Comparison of ENCODE assay signal across 24 mouse cellular contexts in the genomic region with DNA sequence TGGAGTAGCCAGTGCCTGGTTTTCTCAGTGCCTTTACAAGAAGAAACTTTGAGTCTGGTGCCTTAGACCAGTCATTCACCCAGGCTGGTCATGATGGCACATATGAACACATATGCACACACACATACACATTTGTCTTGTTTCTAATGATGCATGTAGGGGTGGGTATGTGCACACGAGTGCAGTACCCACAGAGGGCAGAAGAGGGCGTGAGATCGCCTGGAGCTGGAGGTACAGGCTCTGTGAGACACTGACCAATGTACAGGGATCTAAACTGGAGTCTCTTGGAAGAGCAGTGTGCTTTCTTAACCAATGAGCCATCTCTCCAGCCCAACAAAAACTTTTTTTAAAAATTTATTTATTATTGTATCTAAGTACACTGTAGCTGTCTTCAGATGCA. TPM values are rescaled to one million over a fixed set of nuclear protein-coding genes. Genes with fewer than 3 reads are reported as not detected.
A peak's percentile ranks its signal among the peaks of the same experiment; 100 is the strongest.
DNase-seq lines count a peak whose midpoint lies in the region; ATAC-seq and TF ChIP-seq lines count a peak whose summit lies in the region.
"Had no signal": no experiment of that assay in that cellular context is flagged by ENCODE, and none has a peak within 500 bp of the region (broad histone marks: within the 10 kb centered on the region; RNA-seq: fewer than 3 reads in every experiment).

No protein-coding gene starts in this region.

- DNase-seq in liver, result peak; percentile 41
- no peak for DNase-seq in liver, embryonic 11.5 days (ENCODE audit: low spot score)
- DNase-seq in ES-CJ7 (ENCODE audit: low read depth, low spot score), result peak; percentile 53
- DNase-seq in ZHBTc4 (ENCODE audit: low read depth, low spot score), result peak; percentile 75
- DNase-seq in liver, postnatal 0 days, result no peak
- no peak for DNase-seq in spleen, postnatal 36 days (ENCODE audit: low spot score in 2 of 2)
- no peak for DNase-seq in midbrain, embryonic 11.5 days (ENCODE audit: low spot score, missing footprints)
- DNase-seq: adrenal gland, postnatal 25 days; cerebellum, adult 8-10 months; heart, postnatal 36 days; kidney, adult 8-10 months; layer of hippocampus, postnatal 36 days; midbrain, embryonic 14.5 days; spleen, adult 18-20 months; thymus, postnatal 4 days had no signal

- ATAC-seq in liver, embryonic 11.5 days (replicated peaks; ENCODE audit: low FRiP score), result no peak
- ATAC-seq in liver, postnatal 0 days, result no peak
- no peak for ATAC-seq in midbrain, embryonic 11.5 days (ENCODE audit: low FRiP score)
- ATAC-seq: forebrain, embryonic 13.5 days; hindbrain, embryonic 16.5 days had no signal

- H3K4me3 ChIP-seq in liver, embryonic 11.5 days (ENCODE audit: low read depth, low read length), result no peak overlapping the region
- H3K4me3 ChIP-seq in liver, postnatal 0 days (ENCODE audit: low read depth, low read length), result no peak overlapping the region
- no peak overlapping the region for H3K4me3 ChIP-seq in midbrain, embryonic 11.5 days (ENCODE audit: low read depth, low read length)
- H3K4me3 ChIP-seq: embryonic facial prominence, embryonic 13.5 days; forebrain, embryonic 13.5 days; heart, embryonic 13.5 days; limb, embryonic 15.5 days had no signal

- H3K27ac ChIP-seq in liver, embryonic 11.5 days (ENCODE audit: low read depth, low read length), result no peak overlapping the region
- H3K27ac ChIP-seq in liver, postnatal 0 days (ENCODE audit: low read depth), result no peak overlapping the region
- no peak overlapping the region for H3K27ac ChIP-seq in midbrain, embryonic 11.5 days (ENCODE audit: low read depth, low read length)
- H3K27ac ChIP-seq: embryonic facial prominence, embryonic 13.5 days; forebrain, embryonic 13.5 days; heart, embryonic 13.5 days; limb, embryonic 15.5 days; macrophage had no signal

- H3K4me1 ChIP-seq in liver, embryonic 11.5 days (replicated peaks; ENCODE audit: control insufficient read depth, insufficient read depth, low read length), result no peaks in the 10 kb centered on the region
- H3K4me1 ChIP-seq in liver, postnatal 0 days (ENCODE audit: insufficient read depth), result no peaks in the 10 kb centered on the region
- H3K4me1 ChIP-seq in midbrain, embryonic 11.5 days (ENCODE audit: control insufficient read depth, insufficient read depth, low read length), result no peaks in the 10 kb centered on the region
- H3K4me1 ChIP-seq: embryonic facial prominence, embryonic 13.5 days; forebrain, embryonic 13.5 days; heart, embryonic 13.5 days; limb, embryonic 15.5 days had no signal

- WGBS in liver, embryonic 11.5 days, result 83% methylated on average over 3 of the region's 3 CpGs
- 85% methylated on average over 3 of the region's 3 CpGs for WGBS in liver, postnatal 0 days (ENCODE audit: insufficient replicate concordance)
- WGBS in midbrain, embryonic 11.5 days, result 81% methylated on average over 3 of the region's 3 CpGs

- peaks cover 2% of the 10 kb centered on the region for H3K36me3 ChIP-seq in liver, embryonic 11.5 days (ENCODE audit: control insufficient read depth, insufficient read depth, low read length)
- H3K36me3 ChIP-seq in liver, postnatal 0 days (replicated peaks; ENCODE audit: insufficient read depth, low read length), result peaks cover 45% of the 10 kb centered on the region
- no peaks in the 10 kb centered on the region for H3K36me3 ChIP-seq in midbrain, embryonic 11.5 days (ENCODE audit: control insufficient read depth, insufficient read depth, low read length)

- H3K27me3 ChIP-seq in liver, embryonic 11.5 days (replicated peaks; ENCODE audit: control insufficient read depth, insufficient read depth, low read length), result no peaks in the 10 kb centered on the region
- H3K27me3 ChIP-seq in liver, postnatal 0 days (ENCODE audit: insufficient read depth, low read length), result no peaks in the 10 kb centered on the region
- H3K27me3 ChIP-seq in midbrain, embryonic 11.5 days (ENCODE audit: control insufficient read depth, insufficient read depth, low read length), result no peaks in the 10 kb centered on the region
- H3K27me3 ChIP-seq: embryonic facial prominence, embryonic 13.5 days; forebrain, embryonic 13.5 days; heart, embryonic 13.5 days; limb, embryonic 15.5 days had no signal

- TF ChIP-seq CTCF in liver, postnatal 0 days (IDR thresholded peaks at IDR 0.05; ENCODE audit: low read depth), result peak; percentile 58

- no peak overlapping the region for H3K9ac ChIP-seq in liver, embryonic 11.5 days (ENCODE audit: low read depth, low read length)
- H3K9ac ChIP-seq in liver, postnatal 0 days (replicated peaks), result no peak overlapping the region
- H3K9ac ChIP-seq in midbrain, embryonic 11.5 days (ENCODE audit: low read length), result no peak overlapping the region
- H3K9ac ChIP-seq: embryonic facial prominence, embryonic 13.5 days; forebrain, embryonic 13.5 days; heart, embryonic 13.5 days; limb, embryonic 15.5 days had no signal

- TF ChIP-seq EP300 in liver, postnatal 0 days (IDR thresholded peaks at IDR 0.05; ENCODE audit: low read depth), result no peak

- H3K4me2 ChIP-seq in liver, embryonic 11.5 days, result no peak overlapping the region
- H3K4me2 ChIP-seq in liver, postnatal 0 days (ENCODE audit: low read depth, low read length), result no peak overlapping the region
- no peak overlapping the region for H3K4me2 ChIP-seq in midbrain, embryonic 11.5 days
- H3K4me2 ChIP-seq: embryonic facial prominence, embryonic 13.5 days; forebrain, embryonic 13.5 days; heart, embryonic 13.5 days; limb, embryonic 15.5 days had no signal

- no peaks in the 10 kb centered on the region for H3K9me3 ChIP-seq in liver, embryonic 11.5 days (ENCODE audit: control insufficient read depth, low read length)
- no peaks in the 10 kb centered on the region for H3K9me3 ChIP-seq in liver, postnatal 0 days (ENCODE audit: low read length)
- no peaks in the 10 kb centered on the region for H3K9me3 ChIP-seq in midbrain, embryonic 11.5 days (ENCODE audit: control insufficient read depth, low read length)
- H3K9me3 ChIP-seq: embryonic facial prominence, embryonic 13.5 days; forebrain, embryonic 13.5 days; heart, embryonic 13.5 days; limb, embryonic 15.5 days had no signal

RNA-seq across cellular contexts. Expression of a gene that starts 12.2 kb away (rescaled TPM):
- polyA plus RNA-seq in liver, embryonic 11.5 days (2014; fragmentation: Nextera tagmentation; extraction: Ambion mirVana), result not detected in 2 replicates
- 0.09 TPM in 1 of 2 replicates, not detected in the other for polyA plus RNA-seq in liver, postnatal 0 days (2015; fragmentation: Nextera tagmentation; extraction: Ambion mirVana)
- polyA plus RNA-seq in midbrain, embryonic 11.5 days (2014; fragmentation: Nextera tagmentation; extraction: Ambion mirVana), result not detected in 2 replicates
- polyA plus RNA-seq: cortical plate, adult 2 months; embryonic facial prominence, embryonic 13.5 days; forebrain, embryonic 13.5 days; gonadal fat pad, adult 2 months; heart, embryonic 13.5 days; hindbrain, embryonic 16.5 days; large intestine, adult 2 months; limb, embryonic 15.5 days; macrophage; midbrain, embryonic 14.5 days had no signal

RNA-seq across cellular contexts. Expression of a gene that starts 17.5 kb away (rescaled TPM):
- polyA plus RNA-seq in liver, embryonic 11.5 days (2014; fragmentation: Nextera tagmentation; extraction: Ambion mirVana), result 25.2 and 25.8 TPM in 2 replicates
- 6.8 and 7.2 TPM in 2 replicates for polyA plus RNA-seq in liver, postnatal 0 days (2015; fragmentation: Nextera tagmentation; extraction: Ambion mirVana)
- 3.9 and 4.0 TPM in 2 replicates for polyA plus RNA-seq in midbrain, embryonic 11.5 days (2014; fragmentation: Nextera tagmentation; extraction: Ambion mirVana)

RNA-seq across cellular contexts. Expression of a gene that starts 34.2 kb away (rescaled TPM):
- polyA plus RNA-seq in liver, embryonic 11.5 days (2014; fragmentation: Nextera tagmentation; extraction: Ambion mirVana), result 129 and 131 TPM in 2 replicates
- 19.2 and 21.5 TPM in 2 replicates for polyA plus RNA-seq in liver, postnatal 0 days (2015; fragmentation: Nextera tagmentation; extraction: Ambion mirVana)
- 74.4 and 82.7 TPM in 2 replicates for polyA plus RNA-seq in midbrain, embryonic 11.5 days (2014; fragmentation: Nextera tagmentation; extraction: Ambion mirVana)

RNA-seq across cellular contexts. Expression of a gene that starts 48.2 kb away (rescaled TPM):
- polyA plus RNA-seq in liver, embryonic 11.5 days (2014; fragmentation: Nextera tagmentation; extraction: Ambion mirVana), result 30.7 and 33.7 TPM in 2 replicates
- polyA plus RNA-seq in liver, postnatal 0 days (2015; fragmentation: Nextera tagmentation; extraction: Ambion mirVana), result 12.4 and 15.4 TPM in 2 replicates
- 18.6 and 23.1 TPM in 2 replicates for polyA plus RNA-seq in midbrain, embryonic 11.5 days (2014; fragmentation: Nextera tagmentation; extraction: Ambion mirVana)

RNA-seq across cellular contexts. Expression of a gene that starts 59.4 kb away (rescaled TPM):
- polyA plus RNA-seq in liver, embryonic 11.5 days (2014; fragmentation: Nextera tagmentation; extraction: Ambion mirVana), result 84.5 and 93.9 TPM in 2 replicates
- polyA plus RNA-seq in liver, postnatal 0 days (2015; fragmentation: Nextera tagmentation; extraction: Ambion mirVana), result 28.2 and 29.6 TPM in 2 replicates
- polyA plus RNA-seq in midbrain, embryonic 11.5 days (2014; fragmentation: Nextera tagmentation; extraction: Ambion mirVana), result 88.0 and 92.5 TPM in 2 replicates

Comparison
In these comparisons a context has a peak if more than half of its experiments do, and no peak if none do; other contexts are left out.
1. DNase-seq: peak in liver (single experiment), ES-CJ7 (single experiment) and ZHBTc4 (single experiment); none in liver, embryonic 11.5 days (single experiment), liver, postnatal 0 days (single experiment), spleen, postnatal 36 days (0 of 2) and midbrain, embryonic 11.5 days (single experiment).